Mouse (Mus musculus) erythroblast, embryonic 14.5 days (primary cell): ENCODE results near the gene Gm13420.

Experiments
- GATA1 ChIP-seq: IDR thresholded peaks from 2 replicates; pipeline ENCODE4 v1.6.1; 2012; ENCODE audit warnings: low read length, inconsistent platforms, mixed read lengths
- TAL1 ChIP-seq: IDR thresholded peaks from 3 replicates; pipeline ENCODE4 v1.6.1; 2012; ENCODE audit warnings: low read length, inconsistent platforms, mixed read lengths

GRCm38 (mm10) chr2:29732559-29732958, 18.9 kb downstream of the Gm13420 start:
- TF ChIP-seq GATA1, result no peak
- TF ChIP-seq TAL1, result no peak
